Mouse (Mus musculus) layer of hippocampus, adult 9-10 months (tissue): ENCODE measurements around the gene Klhdc8a.
"Not testable (repeated sequence)": the region's sequence is repeated elsewhere in the genome, so short reads cannot be mapped to it uniquely, and the experiment has no call there.

ENCODE experiments used
- DNase-seq: peaks from one replicate; pipeline ENCODE4 v3.0.0; 2022; ENCODE audit warnings: low spot score

The Klhdc8a gene

GRCm38 (mm10) chr1:132345514-132345913, 47.1 kb downstream of the Klhdc8a start:
- DNase-seq = no peak

DNA sequence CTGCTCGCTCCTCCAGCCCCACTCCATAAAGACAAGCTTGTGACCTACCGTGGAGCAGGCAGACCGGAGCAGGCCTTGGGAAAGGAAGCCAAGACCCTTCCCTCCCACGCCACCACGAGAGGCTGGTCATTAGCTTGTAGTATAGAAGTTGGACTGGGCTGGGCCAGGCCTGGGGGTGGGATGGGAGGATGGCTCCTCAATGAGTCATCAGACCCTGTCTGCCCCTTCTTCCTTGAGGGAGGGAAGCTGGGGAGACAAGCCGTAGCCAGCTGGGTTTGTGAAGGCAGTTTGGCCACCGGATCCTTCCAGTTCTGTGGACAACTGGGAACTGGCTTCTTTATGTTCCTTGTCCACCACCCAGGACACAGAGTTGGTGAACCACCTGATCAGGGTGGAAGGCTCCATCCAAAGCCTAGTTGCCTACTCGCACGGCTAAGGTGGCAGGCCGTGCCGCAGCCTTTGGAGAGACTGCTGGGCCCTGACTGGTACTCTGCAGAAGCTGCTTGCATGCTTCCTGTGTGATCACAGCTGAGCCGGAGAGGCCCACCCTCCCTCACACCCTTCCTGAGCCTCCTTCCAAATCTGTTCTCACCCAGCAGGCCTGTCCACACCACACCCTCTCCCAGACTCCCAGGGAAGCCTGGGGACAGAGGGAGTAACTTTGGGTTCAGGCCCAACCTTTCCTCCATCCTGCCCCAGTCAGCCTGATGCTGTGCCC, 47.9 kb downstream of the Klhdc8a start:
- no peak for DNase-seq

- DNase-seq = no peak
Observed at GRCm38 (mm10) chr1:132346951-132347350, 48.5 kb downstream of the Klhdc8a start.

DNA sequence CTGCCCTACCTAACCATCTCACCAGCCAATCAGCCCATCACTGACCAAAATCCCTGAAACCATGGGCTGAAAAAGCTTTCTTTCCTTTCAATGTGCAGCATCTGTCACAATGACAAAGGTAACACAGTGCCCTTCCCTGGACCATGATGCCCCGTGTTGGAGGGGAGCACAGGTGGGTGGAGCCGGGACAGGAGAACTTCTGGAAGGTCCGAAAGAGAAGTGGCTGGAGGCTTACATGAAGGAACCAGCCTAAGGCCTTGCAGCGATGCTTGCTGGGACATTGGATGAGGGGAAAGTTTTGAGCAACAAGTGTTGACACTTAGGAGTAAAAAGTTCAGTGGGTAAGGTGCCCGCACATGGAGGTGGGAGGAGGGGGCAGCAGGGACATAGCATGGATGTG, 50.0 kb downstream of the Klhdc8a start:
- no peak for DNase-seq

DNA sequence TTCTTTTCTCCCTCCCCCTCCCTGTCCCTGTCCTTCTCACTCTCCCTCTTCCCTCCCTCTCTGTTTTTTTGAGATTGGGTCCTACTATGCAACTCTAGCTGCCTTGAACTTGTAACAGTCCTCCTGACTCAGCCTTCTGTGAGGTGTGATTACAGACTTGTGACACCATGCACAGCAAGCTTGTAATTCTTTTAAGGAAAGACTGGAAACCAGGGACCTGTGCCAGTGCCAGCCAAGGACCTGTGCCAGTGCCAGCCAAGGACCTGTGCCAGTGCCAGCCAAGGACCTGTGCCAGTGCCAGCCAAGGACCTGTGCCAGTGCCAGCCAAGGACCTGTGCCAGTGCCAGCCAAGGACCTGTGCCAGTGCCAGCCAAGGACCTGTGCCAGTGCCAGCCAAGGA, 50.6 kb downstream of the Klhdc8a start:
- DNase-seq = not testable (repeated sequence)

DNA sequence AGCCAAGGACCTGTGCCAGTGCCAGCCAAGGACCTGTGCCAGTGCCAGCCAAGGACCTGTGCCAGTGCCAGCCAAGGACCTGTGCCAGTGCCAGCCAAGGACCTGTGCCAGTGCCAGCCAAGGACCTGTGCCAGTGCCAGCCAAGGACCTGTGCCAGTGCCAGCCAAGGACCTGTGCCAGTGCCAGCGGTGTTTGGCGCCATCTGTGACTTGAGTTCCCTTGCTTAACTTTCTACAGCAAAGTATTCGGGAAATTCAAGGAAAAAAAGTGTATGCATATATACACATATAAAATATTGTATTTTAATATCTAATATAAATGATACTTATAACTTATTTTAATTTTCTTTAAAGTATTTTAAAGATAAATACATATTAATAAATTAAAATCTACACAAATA, 51.2 kb downstream of the Klhdc8a start:
- not testable (repeated sequence) for DNase-seq

DNA sequence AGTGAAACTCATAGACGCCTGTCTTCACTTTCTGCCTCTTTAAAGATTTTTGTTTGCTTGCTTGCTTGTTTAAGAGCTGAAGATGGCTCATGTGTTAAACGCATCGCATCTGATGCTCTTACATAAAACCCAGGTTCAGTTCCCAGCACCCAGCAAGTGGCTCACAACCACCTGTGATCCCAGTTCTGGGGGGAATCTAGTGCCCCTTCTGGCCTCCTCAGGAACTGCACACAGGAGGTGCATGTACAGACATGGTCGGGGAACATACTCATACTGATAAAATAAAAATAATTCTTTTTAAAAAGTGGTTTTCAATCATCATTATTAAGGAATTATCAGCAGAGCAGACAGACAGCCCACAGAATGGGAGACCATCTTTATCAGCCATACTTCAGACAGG, 52.6 kb downstream of the Klhdc8a start:
- DNase-seq = no peak

- no peak for DNase-seq
Observed at GRCm38 (mm10) chr1:132353389-132353788, 55.0 kb downstream of the Klhdc8a start.

GRCm38 (mm10) chr1:132354234-132354633, 55.8 kb downstream of the Klhdc8a start:
- no peak for DNase-seq

- no peak for DNase-seq
Observed at GRCm38 (mm10) chr1:132355162-132355601, 56.8 kb downstream of the Klhdc8a start.

DNA sequence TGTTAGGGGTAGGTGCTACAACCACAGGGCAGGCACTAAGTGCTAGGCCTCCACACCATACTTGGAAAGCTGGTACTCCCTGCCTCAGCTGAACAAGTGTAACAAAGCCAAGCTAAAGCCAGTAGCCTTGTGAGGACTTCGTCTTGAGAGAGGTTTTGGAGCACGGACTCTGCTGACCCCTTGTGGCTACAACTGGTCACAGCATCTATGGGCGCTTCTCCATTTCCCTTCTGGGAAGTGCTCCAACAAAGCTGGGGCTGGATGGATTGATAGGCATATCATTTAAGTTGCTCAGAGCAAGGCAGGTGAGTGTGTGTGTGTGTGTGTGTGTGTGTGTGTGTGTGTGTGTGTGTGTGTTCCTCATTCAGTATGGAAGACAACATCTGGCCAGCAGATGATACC, 57.4 kb downstream of the Klhdc8a start:
- peak; percentile 83 for DNase-seq

- DNase-seq = no peak
Observed at GRCm38 (mm10) chr1:132356841-132357240, 58.4 kb downstream of the Klhdc8a start.
